In genomic region chr11:75343096-75343495, GRCm38 (mm10) we compare ENCODE assay signal across 25 mouse cellular contexts. TPM values are rescaled to one million over a fixed set of nuclear protein-coding genes. Genes with fewer than 3 reads are reported as not detected.
DNase-seq lines count a peak whose midpoint lies in the region; ATAC-seq lines count a peak whose summit lies in the region.
"Had no signal": no experiment of that assay in that cellular context is flagged by ENCODE, and none has a peak within 500 bp of the region (broad histone marks: within the 10 kb centered on the region; RNA-seq: fewer than 3 reads in every experiment).

No protein-coding gene starts in this region.

- no peaks in the 10 kb centered on the region for H3K9me3 ChIP-seq in intestine, embryonic 14.5 days (ENCODE audit: control insufficient read depth, low read length)
- H3K9me3 ChIP-seq in intestine, embryonic 15.5 days: no peaks in the 10 kb centered on the region
- no peaks in the 10 kb centered on the region for H3K9me3 ChIP-seq in lung, embryonic 15.5 days
- H3K9me3 ChIP-seq in midbrain, embryonic 11.5 days (ENCODE audit: control insufficient read depth, low read length): no peaks in the 10 kb centered on the region
- H3K9me3 ChIP-seq in midbrain, embryonic 10.5 days (replicated peaks): no peaks in the 10 kb centered on the region
- H3K9me3 ChIP-seq: embryonic facial prominence, embryonic 10.5 days; embryonic facial prominence, embryonic 12.5 days; forebrain, embryonic 13.5 days; G1E had no signal

- H3K4me3 ChIP-seq in intestine, embryonic 14.5 days (ENCODE audit: low read depth, low read length): no peak overlapping the region
- no peak overlapping the region for H3K4me3 ChIP-seq in intestine, embryonic 15.5 days (replicated peaks)
- H3K4me3 ChIP-seq in lung, embryonic 15.5 days: no peak overlapping the region
- no peak overlapping the region for H3K4me3 ChIP-seq in midbrain, embryonic 11.5 days (ENCODE audit: low read depth, low read length)
- H3K4me3 ChIP-seq in midbrain, embryonic 10.5 days: no peak overlapping the region
- H3K4me3 ChIP-seq: embryonic facial prominence, embryonic 10.5 days; embryonic facial prominence, embryonic 12.5 days; forebrain, embryonic 13.5 days had no signal

- H3K4me1 ChIP-seq in intestine, embryonic 14.5 days (replicated peaks; ENCODE audit: control insufficient read depth, insufficient read depth, low read length): peaks cover 16% of the 10 kb centered on the region
- peaks cover 19% of the 10 kb centered on the region; the same call in 1 of the 2 replicates for H3K4me1 ChIP-seq in intestine, embryonic 15.5 days (replicated peaks)
- H3K4me1 ChIP-seq in lung, embryonic 15.5 days: peaks cover 43% of the 10 kb centered on the region
- peaks cover 9% of the 10 kb centered on the region for H3K4me1 ChIP-seq in midbrain, embryonic 11.5 days (ENCODE audit: control insufficient read depth, insufficient read depth, low read length)
- peaks cover 17% of the 10 kb centered on the region for H3K4me1 ChIP-seq in midbrain, embryonic 10.5 days

- no peak overlapping the region for H3K9ac ChIP-seq in intestine, embryonic 14.5 days (ENCODE audit: low read length)
- H3K9ac ChIP-seq in intestine, embryonic 15.5 days: no peak overlapping the region
- H3K9ac ChIP-seq in lung, embryonic 15.5 days: no peak overlapping the region
- H3K9ac ChIP-seq in midbrain, embryonic 11.5 days (ENCODE audit: low read length): no peak overlapping the region
- H3K9ac ChIP-seq: embryonic facial prominence, embryonic 12.5 days; forebrain, embryonic 13.5 days had no signal

- intact Hi-C loops in heart, postnatal 36 days (cut with DNase I): no loop called here

- no peak overlapping the region for H3K27ac ChIP-seq in intestine, embryonic 14.5 days (ENCODE audit: low read depth)
- no peak overlapping the region for H3K27ac ChIP-seq in intestine, embryonic 15.5 days
- H3K27ac ChIP-seq in lung, embryonic 15.5 days: peak overlapping the region; percentile 51; the same call in 1 of the 2 replicates
- H3K27ac ChIP-seq in midbrain, embryonic 11.5 days (ENCODE audit: low read depth, low read length): no peak overlapping the region
- H3K27ac ChIP-seq in midbrain, embryonic 10.5 days (replicated peaks): no peak overlapping the region
- H3K27ac ChIP-seq: embryonic facial prominence, embryonic 10.5 days; embryonic facial prominence, embryonic 12.5 days; forebrain, embryonic 13.5 days had no signal

- DNase-seq in heart, adult 11 months: peak; percentile 64
- DNase-seq in heart, postnatal 36 days: no peak
- DNase-seq in intestine, embryonic 14.5 days (ENCODE audit: low spot score): peak; percentile 37
- DNase-seq in lung, postnatal 25 days (ENCODE audit: low spot score): no peak
- DNase-seq in midbrain, embryonic 11.5 days (ENCODE audit: low spot score, missing footprints): peak; percentile 17
- DNase-seq in midbrain, embryonic 10.5 days (ENCODE audit: low spot score): no peak
- DNase-seq: adrenal gland, adult 8-10 months; adrenal gland, postnatal 14 days; adrenal gland, postnatal 36 days; B cell, adult 2 months; cerebellum, adult 11-12 months; cerebellum, adult 2 months; cerebellum, adult 9-10 months; cerebellum, postnatal 10 days; cerebellum, postnatal 25 days had no signal

- no peak for ATAC-seq in intestine, embryonic 14.5 days (replicated peaks; ENCODE audit: low FRiP score, low TSS enrichment, low read depth)
- no peak for ATAC-seq in intestine, embryonic 15.5 days
- no peak for ATAC-seq in lung, embryonic 15.5 days (ENCODE audit: borderline replicate concordance, extremely low read depth, low FRiP score, low TSS enrichment)
- no peak for ATAC-seq in midbrain, embryonic 11.5 days (ENCODE audit: low FRiP score)
- ATAC-seq: activated CD4-positive, CD25-positive, alpha-beta regulatory T cell, adult 4 months; CD4-positive, CD25-positive, alpha-beta regulatory T cell, adult 4 months; forebrain, embryonic 13.5 days; Patski had no signal

- no peak overlapping the region for H3K4me2 ChIP-seq in intestine, embryonic 14.5 days (ENCODE audit: low read length)
- H3K4me2 ChIP-seq in intestine, embryonic 15.5 days (replicated peaks): no peak overlapping the region
- H3K4me2 ChIP-seq in lung, embryonic 15.5 days: peak overlapping the region; percentile 6; the same call in 1 of the 2 replicates
- H3K4me2 ChIP-seq in midbrain, embryonic 11.5 days: no peak overlapping the region
- H3K4me2 ChIP-seq: embryonic facial prominence, embryonic 12.5 days; forebrain, embryonic 13.5 days had no signal

- WGBS in intestine, embryonic 14.5 days: 87% methylated on average over 2 of the region's 2 CpGs
- whole genome bisulfite sequencing in intestine, embryonic 15.5 days: 88% methylated on average over 2 of the region's 2 CpGs
- 77% methylated on average over 2 of the region's 2 CpGs for WGBS in lung, embryonic 15.5 days
- WGBS in midbrain, embryonic 11.5 days: 93% methylated on average over 2 of the region's 2 CpGs
- 94% methylated on average over 2 of the region's 2 CpGs for WGBS in midbrain, embryonic 10.5 days

- H3K36me3 ChIP-seq in intestine, embryonic 14.5 days (ENCODE audit: control insufficient read depth, insufficient read depth, low read length): peaks cover 31% of the 10 kb centered on the region
- H3K36me3 ChIP-seq in intestine, embryonic 15.5 days: peaks cover 4% of the 10 kb centered on the region
- peaks cover 31% of the 10 kb centered on the region for H3K36me3 ChIP-seq in lung, embryonic 15.5 days
- H3K36me3 ChIP-seq in midbrain, embryonic 11.5 days (ENCODE audit: control insufficient read depth, insufficient read depth, low read length): peaks cover 9% of the 10 kb centered on the region
- H3K36me3 ChIP-seq in midbrain, embryonic 10.5 days: peaks cover 62% of the 10 kb centered on the region

- no peaks in the 10 kb centered on the region for H3K27me3 ChIP-seq in intestine, embryonic 14.5 days (replicated peaks; ENCODE audit: control insufficient read depth, insufficient read depth, low read length)
- H3K27me3 ChIP-seq in intestine, embryonic 15.5 days (replicated peaks): no peaks in the 10 kb centered on the region
- H3K27me3 ChIP-seq in lung, embryonic 15.5 days: no peaks in the 10 kb centered on the region
- H3K27me3 ChIP-seq in midbrain, embryonic 11.5 days (ENCODE audit: control insufficient read depth, insufficient read depth, low read length): no peaks in the 10 kb centered on the region
- no peaks in the 10 kb centered on the region for H3K27me3 ChIP-seq in midbrain, embryonic 10.5 days (ENCODE audit: low read depth, poor library complexity, severe bottlenecking)
- H3K27me3 ChIP-seq: CH12.LX; embryonic facial prominence, embryonic 12.5 days; forebrain, embryonic 13.5 days; Patski had no signal

RNA-seq across cellular contexts. Expression of gene Rpa1, which starts 5.0 kb away (rescaled TPM):
- total RNA-seq in heart, postnatal 36 days (2021): 10 to 100 TPM; 55.1 to 63.8 TPM
- 103 and 116 TPM in 2 replicates for polyA plus RNA-seq in intestine, embryonic 14.5 days (2014; fragmentation: Nextera tagmentation; extraction: Ambion mirVana)
- 86.2 and 100 TPM in 2 replicates for polyA plus RNA-seq in intestine, embryonic 15.5 days (2015; fragmentation: Nextera tagmentation; extraction: Ambion mirVana)
- polyA plus RNA-seq in lung, embryonic 15.5 days (2015; fragmentation: Nextera tagmentation; extraction: Ambion mirVana): 169 and 176 TPM in 2 replicates
- polyA plus RNA-seq in midbrain, embryonic 11.5 days (2014; fragmentation: Nextera tagmentation; extraction: Ambion mirVana): 124 and 126 TPM in 2 replicates
- polyA plus RNA-seq in midbrain, embryonic 10.5 days (2016; fragmentation: Nextera tagmentation; extraction: Ambion mirVana): 179 and 197 TPM in 2 replicates

RNA-seq across cellular contexts. Expression of gene Smyd4, which starts 5.1 kb away (rescaled TPM):
- total RNA-seq in heart, postnatal 36 days (2021): 1 to 10 TPM; 4.4 to 7.5 TPM
- polyA plus RNA-seq in intestine, embryonic 14.5 days (2014; fragmentation: Nextera tagmentation; extraction: Ambion mirVana): 11.6 and 12.5 TPM in 2 replicates
- polyA plus RNA-seq in intestine, embryonic 15.5 days (2015; fragmentation: Nextera tagmentation; extraction: Ambion mirVana): 9.2 and 9.3 TPM in 2 replicates
- 14.4 and 14.6 TPM in 2 replicates for polyA plus RNA-seq in lung, embryonic 15.5 days (2015; fragmentation: Nextera tagmentation; extraction: Ambion mirVana)
- polyA plus RNA-seq in midbrain, embryonic 11.5 days (2014; fragmentation: Nextera tagmentation; extraction: Ambion mirVana): 11.6 and 13.1 TPM in 2 replicates
- 17.5 and 19.5 TPM in 2 replicates for polyA plus RNA-seq in midbrain, embryonic 10.5 days (2016; fragmentation: Nextera tagmentation; extraction: Ambion mirVana)

Comparison
In these comparisons a context has a peak if more than half of its experiments do, and no peak if none do; other contexts are left out.
1. DNase-seq: peak in heart, adult 11 months (single experiment), intestine, embryonic 14.5 days (single experiment) and midbrain, embryonic 11.5 days (single experiment); none in heart, postnatal 36 days (0 of 2), lung, postnatal 25 days (single experiment) and midbrain, embryonic 10.5 days (single experiment).